9 mouse cellular contexts compared by ENCODE assay signal in genomic region chr1:73169077-73169869, GRCm38 (mm10).
A peak's percentile ranks its signal among the peaks of the same experiment; 100 is the strongest.
DNase-seq lines count a peak whose midpoint lies in the region; ATAC-seq and TF ChIP-seq lines count a peak whose summit lies in the region.
"Had no signal": no experiment of that assay in that cellular context is flagged by ENCODE, and none has a peak within 500 bp of the region (broad histone marks: within the 10 kb centered on the region; RNA-seq: fewer than 3 reads in every experiment).

No protein-coding gene starts in this region.

- TF ChIP-seq CTCF in kidney, postnatal 0 days (IDR thresholded peaks at IDR 0.05; ENCODE audit: low read depth): no peak
- no peak for TF ChIP-seq CTCF in hindbrain, postnatal 0 days (IDR thresholded peaks at IDR 0.05; ENCODE audit: low read depth)

- no peak overlapping the region for H3K4me2 ChIP-seq in kidney, postnatal 0 days (ENCODE audit: low read length)
- no peak overlapping the region for H3K4me2 ChIP-seq in hindbrain, postnatal 0 days (ENCODE audit: low read depth, low read length)
- H3K4me2 ChIP-seq in neural tube, embryonic 14.5 days (ENCODE audit: low read depth, low read length): no peak overlapping the region

- 51% methylated on average over 10 of the region's 10 CpGs for WGBS in kidney, postnatal 0 days
- WGBS in hindbrain, postnatal 0 days: 20% methylated on average over 10 of the region's 10 CpGs
- WGBS in neural tube, embryonic 14.5 days: 29% methylated on average over 10 of the region's 10 CpGs

- peaks cover 8% of the 10 kb centered on the region; the same call in 1 of the 2 replicates for H3K4me1 ChIP-seq in kidney, postnatal 0 days (replicated peaks; ENCODE audit: insufficient read depth, low read length)
- no peaks in the 10 kb centered on the region for H3K4me1 ChIP-seq in hindbrain, postnatal 0 days (ENCODE audit: insufficient read depth, low read length)
- no peaks in the 10 kb centered on the region for H3K4me1 ChIP-seq in neural tube, embryonic 14.5 days (ENCODE audit: control insufficient read depth, insufficient read depth, low read length)

- H3K27me3 ChIP-seq in kidney, postnatal 0 days (ENCODE audit: insufficient read depth, low read length): no peaks in the 10 kb centered on the region
- H3K27me3 ChIP-seq in hindbrain, postnatal 0 days (ENCODE audit: insufficient read depth, low read length): no peaks in the 10 kb centered on the region
- H3K27me3 ChIP-seq in neural tube, embryonic 14.5 days (ENCODE audit: control insufficient read depth, insufficient read depth, low read length): no peaks in the 10 kb centered on the region

- no peak overlapping the region for H3K27ac ChIP-seq in kidney, postnatal 0 days
- 0 out of 2 replicates have a peak overlapping the region, but pooled peaks have one; percentile 36 for H3K27ac ChIP-seq in hindbrain, postnatal 0 days
- H3K27ac ChIP-seq in neural tube, embryonic 14.5 days (ENCODE audit: low read depth, low read length): no peak overlapping the region
- H3K27ac ChIP-seq: left cerebral cortex, adult 2 months had no signal

- no peak for ATAC-seq in kidney, postnatal 0 days (replicated peaks; ENCODE audit: low FRiP score, low read depth)
- peak; percentile 77 for ATAC-seq in hindbrain, postnatal 0 days
- peak; percentile 49; the same call in 1 of the 2 replicates for ATAC-seq in neural tube, embryonic 14.5 days (ENCODE audit: low read depth)

- H3K36me3 ChIP-seq in kidney, postnatal 0 days (ENCODE audit: insufficient read depth, low read length): no peaks in the 10 kb centered on the region
- no peaks in the 10 kb centered on the region for H3K36me3 ChIP-seq in hindbrain, postnatal 0 days (ENCODE audit: insufficient read depth, low read length)
- no peaks in the 10 kb centered on the region for H3K36me3 ChIP-seq in neural tube, embryonic 14.5 days (ENCODE audit: control insufficient read depth, insufficient read depth, low read length)

- DNase-seq in kidney, postnatal 0 days (ENCODE audit: low spot score): peak; percentile 15
- DNase-seq in kidney, adult 18-20 months: no peak
- peak; percentile 64 for DNase-seq in embryo, embryonic 11 days
- DNase-seq in hindbrain, postnatal 0 days (ENCODE audit: low spot score): peak; percentile 57
- no peak for DNase-seq in cerebellum, postnatal 36 days
- DNase-seq in spleen, adult 18-20 months: no peak
- DNase-seq in lung, postnatal 4 days: no peak

- H3K4me3 ChIP-seq in kidney, postnatal 0 days (replicated peaks; ENCODE audit: low read depth, low read length): no peak overlapping the region
- no peak overlapping the region for H3K4me3 ChIP-seq in hindbrain, postnatal 0 days (ENCODE audit: low read length)
- no peak overlapping the region for H3K4me3 ChIP-seq in neural tube, embryonic 14.5 days (ENCODE audit: low read depth, low read length)
- H3K4me3 ChIP-seq: left cerebral cortex, adult 2 months had no signal

- no peak overlapping the region for H3K9ac ChIP-seq in kidney, postnatal 0 days (ENCODE audit: low read depth, low read length)
- no peak overlapping the region for H3K9ac ChIP-seq in hindbrain, postnatal 0 days (replicated peaks; ENCODE audit: low read length)
- no peak overlapping the region for H3K9ac ChIP-seq in neural tube, embryonic 14.5 days (replicated peaks; ENCODE audit: low read depth, low read length)

- peaks cover 5% of the 10 kb centered on the region; the same call in 1 of the 2 replicates for H3K9me3 ChIP-seq in kidney, postnatal 0 days (replicated peaks; ENCODE audit: low read length)
- H3K9me3 ChIP-seq in hindbrain, postnatal 0 days (ENCODE audit: low read length): peaks cover 5% of the 10 kb centered on the region; the same call in 1 of the 2 replicates
- no peaks in the 10 kb centered on the region for H3K9me3 ChIP-seq in neural tube, embryonic 14.5 days (ENCODE audit: control insufficient read depth, low read length)

Comparison
In these comparisons a context has a peak if more than half of its experiments do, and no peak if none do; other contexts are left out.
1. DNase-seq: peak in kidney, postnatal 0 days (single experiment), embryo, embryonic 11 days (single experiment) and hindbrain, postnatal 0 days (single experiment); none in kidney, adult 18-20 months (single experiment), cerebellum, postnatal 36 days (0 of 2), spleen, adult 18-20 months (0 of 2) and lung, postnatal 4 days (0 of 2).